Mouse (Mus musculus) spleen, adult 2 months (tissue): Measurements from ENCODE around the gene Mctp1.

Source experiments
- CTCF ChIP-seq: fragments of 200-500 bp; IDR thresholded peaks from 2 replicates; pipeline ENCODE4 v1.5.1; 2011; ENCODE audit warnings: mild to moderate bottlenecking, inconsistent platforms; ENCODE audit not compliant: insufficient read depth, insufficient read length, insufficient replicate concordance; ENCODE audit errors: extremely low read depth
- POLR2A ChIP-seq: fragments of 200-500 bp; IDR thresholded peaks from 2 replicates; pipeline ENCODE4 v1.6.1; 2011; ENCODE audit warnings: low read depth, low read length, inconsistent platforms

GRCm38 (mm10) chr13:76579414-76579813 is 195.1 kb downstream of the Mctp1 start:
- TF ChIP-seq POLR2A (no peak), CTCF (no peak)
